Mouse (Mus musculus) stomach, postnatal 0 days (tissue): ENCODE data around the gene Rab1b.

Experiments used
- CTCF ChIP-seq: IDR thresholded peaks from 2 replicates; pipeline ENCODE4 v1.5.1; 2016; ENCODE audit warnings: antibody characterized with exemption, low read depth, mild to moderate bottlenecking, moderate library complexity
- EP300 ChIP-seq: optimal IDR thresholded peaks from 2 replicates; pipeline ENCODE3; 2016; ENCODE audit warnings: antibody characterized with exemption

DNA sequence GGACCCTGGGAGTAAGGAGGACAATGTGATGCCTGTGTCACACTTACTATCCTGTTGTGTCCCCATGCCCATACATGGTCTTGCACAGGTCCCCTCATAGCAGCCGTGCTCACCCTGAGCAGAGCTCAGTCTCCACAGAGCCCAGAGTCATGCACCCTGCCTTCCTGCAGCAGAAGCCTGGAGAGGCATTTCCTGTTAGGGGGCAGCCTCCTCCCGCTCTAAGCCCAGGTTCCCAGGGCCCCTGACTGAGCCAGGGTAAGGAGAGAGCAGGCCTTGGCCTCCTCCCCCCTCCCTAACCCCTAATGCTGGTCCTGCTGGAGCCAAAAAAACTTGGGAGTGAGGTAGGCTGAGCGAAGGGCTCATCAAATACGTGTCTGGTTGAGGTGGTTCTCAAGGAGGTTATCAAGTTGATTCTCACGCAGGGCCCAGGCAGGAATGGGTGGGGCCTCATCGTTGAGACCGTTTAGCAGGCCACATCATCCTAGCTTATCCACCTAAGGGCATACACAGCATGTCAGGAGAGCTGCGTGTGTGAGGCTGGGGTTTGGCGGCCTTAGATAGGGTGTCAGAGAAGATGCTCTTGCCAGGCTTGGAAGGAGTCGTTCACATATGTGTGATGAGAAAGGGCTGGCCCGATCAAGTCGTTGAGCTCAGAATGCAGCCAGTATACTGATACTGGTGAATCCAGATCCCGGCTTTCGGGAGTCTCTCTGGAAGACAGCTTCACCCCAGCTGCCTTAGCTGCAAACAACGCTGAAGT, 39.7 kb downstream of the Rab1b start:
- TF ChIP-seq CTCF, result no peak
- no peak for TF ChIP-seq EP300
